Mouse (Mus musculus): Measurements from ENCODE around the gene Zfp91. TPM values are rescaled to one million over a fixed set of nuclear protein-coding genes. Genes with fewer than 3 reads are reported as not detected.
"Not testable (repeated sequence)": the region's sequence is repeated elsewhere in the genome, so short reads cannot be mapped to it uniquely, and the experiment has no call there.

Zfp91 gene
- polyA plus RNA-seq, 1 experiment, result 4.8 TPM

DNA sequence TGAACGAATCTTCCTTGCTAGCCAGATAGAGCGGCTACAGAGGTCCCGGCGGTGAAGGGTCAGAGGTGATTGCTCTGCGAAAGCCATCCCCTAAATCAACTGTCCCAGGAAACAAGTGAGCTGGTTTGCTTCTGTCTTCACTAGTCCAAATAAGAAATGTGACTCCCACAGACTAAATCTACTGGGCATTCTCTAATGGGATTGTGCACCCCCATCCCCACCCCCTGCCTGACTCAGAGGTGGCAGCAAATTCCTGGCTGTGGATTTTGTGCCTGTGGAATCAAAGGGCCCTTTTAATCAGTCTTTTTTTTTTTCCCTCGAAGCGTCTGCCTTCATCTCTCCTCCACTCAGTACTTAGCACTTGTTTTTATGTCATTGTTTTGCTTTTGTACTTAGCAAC is 30.6 kb downstream of the Zfp91 start, which contains the start of gene Cntf:
Gene Cntf (minus strand): TSS at position 325 of the 400 bp plus-strand sequence.
- TF ChIP-seq GATA1 (IDR thresholded peaks at IDR 0.05; ENCODE audit: low read length) (no peak), TAL1 (IDR thresholded peaks at IDR 0.05; ENCODE audit: low read length) (no peak)
- no peaks in the 10 kb centered on the region for H3K27me3 ChIP-seq (ENCODE audit: control insufficient read depth)
- H3K36me3 ChIP-seq (ENCODE audit: control insufficient read depth), result peaks cover 76% of the 10 kb centered on the region
- no peak within 1 kb of the TSS for H3K4me3 ChIP-seq (replicated peaks)
- H3K4me1 ChIP-seq (ENCODE audit: control insufficient read depth), result no peaks in the 10 kb centered on the region
- no peaks in the 10 kb centered on the region for H3K9me3 ChIP-seq (ENCODE audit: control insufficient read depth, low read length)

GRCm38 (mm10) chr19:12762212-12763130 is 33.5 kb downstream of the Zfp91 start:
- no peaks in the 10 kb centered on the region for H3K4me1 ChIP-seq (ENCODE audit: control insufficient read depth)
- H3K4me3 ChIP-seq (replicated peaks), result no peak overlapping the region
- TF ChIP-seq GATA1 (IDR thresholded peaks at IDR 0.05; ENCODE audit: low read length) (no peak), TAL1 (IDR thresholded peaks at IDR 0.05; ENCODE audit: low read length) (no peak)
- H3K36me3 ChIP-seq (ENCODE audit: control insufficient read depth), result peaks cover 49% of the 10 kb centered on the region
- no peaks in the 10 kb centered on the region for H3K27me3 ChIP-seq (ENCODE audit: control insufficient read depth)
- H3K9me3 ChIP-seq (ENCODE audit: control insufficient read depth, low read length), result no peaks in the 10 kb centered on the region

GRCm38 (mm10) chr19:12759656-12760055 is 36.3 kb downstream of the Zfp91 start:
- no peaks in the 10 kb centered on the region for H3K4me1 ChIP-seq (ENCODE audit: control insufficient read depth)
- H3K36me3 ChIP-seq (ENCODE audit: control insufficient read depth), result peaks cover 24% of the 10 kb centered on the region
- no peak for TF ChIP-seq GATA1 (IDR thresholded peaks at IDR 0.05; ENCODE audit: low read length)
- no peaks in the 10 kb centered on the region for H3K27me3 ChIP-seq (ENCODE audit: control insufficient read depth)
- no peak overlapping the region for H3K4me3 ChIP-seq (replicated peaks)
- H3K9me3 ChIP-seq (ENCODE audit: control insufficient read depth, low read length), result no peaks in the 10 kb centered on the region

DNA sequence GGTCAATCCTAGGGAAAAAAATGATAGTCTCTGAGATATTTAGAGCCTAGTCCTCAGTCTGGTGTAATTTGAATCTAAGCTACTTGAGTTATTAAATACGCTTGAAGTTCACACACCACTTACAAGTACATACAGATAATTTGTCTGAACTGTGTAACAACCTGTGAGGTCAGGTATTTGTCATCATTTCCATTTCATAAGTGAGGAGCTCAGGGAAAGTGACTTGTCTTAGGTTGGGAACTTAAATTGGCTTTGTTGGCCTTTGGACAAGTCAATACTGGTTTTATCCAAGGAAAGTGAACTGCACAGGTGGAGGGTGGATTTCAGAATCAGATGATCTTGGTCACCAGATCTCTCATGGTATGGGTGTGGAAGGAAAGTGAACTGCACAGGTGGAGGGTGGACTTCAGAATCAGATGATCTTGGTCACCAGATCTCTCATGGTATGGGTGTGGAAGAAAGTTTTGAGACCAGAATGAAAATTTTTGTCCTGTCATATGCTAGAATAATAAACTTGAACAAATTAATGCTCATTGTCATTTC is 36.9 kb downstream of the Zfp91 start:
- TF ChIP-seq TAL1 (IDR thresholded peaks at IDR 0.05; ENCODE audit: low read length), result no peak
- TF ChIP-seq GATA1 (IDR thresholded peaks at IDR 0.05; ENCODE audit: low read length), result no peak
- Histone ChIP-seq H3K27me3 (ENCODE audit: control insufficient read depth) (no peaks in the 10 kb centered on the region), H3K4me3 (replicated peaks) (no peak overlapping the region), H3K4me1 (ENCODE audit: control insufficient read depth) (no peaks in the 10 kb centered on the region), H3K9me3 (ENCODE audit: control insufficient read depth, low read length) (no peaks in the 10 kb centered on the region), H3K36me3 (ENCODE audit: control insufficient read depth) (peaks cover 18% of the 10 kb centered on the region)

DNA sequence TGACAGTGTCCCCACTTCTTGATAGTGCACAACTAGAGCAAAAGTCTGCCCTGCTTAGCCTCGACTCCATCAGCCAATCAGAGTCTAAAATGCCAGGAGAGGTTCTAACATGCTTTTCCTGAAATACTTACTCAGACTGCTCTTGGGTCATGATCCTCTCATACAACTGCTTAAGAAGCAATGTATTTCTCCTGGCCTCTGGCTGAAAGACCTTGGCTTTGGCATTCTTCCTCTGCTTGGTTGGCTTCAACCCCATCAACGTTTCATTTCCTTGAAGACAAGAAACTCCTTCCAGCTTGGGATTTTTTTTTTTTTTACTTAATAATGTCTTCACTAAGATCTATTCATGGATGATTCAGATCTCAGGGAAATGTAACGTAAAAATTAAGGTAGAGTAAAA is 39.6 kb downstream of the Zfp91 start:
- TF ChIP-seq TAL1 (IDR thresholded peaks at IDR 0.05; ENCODE audit: low read length), result no peak
- TF ChIP-seq GATA1 (IDR thresholded peaks at IDR 0.05; ENCODE audit: low read length), result no peak
- Histone ChIP-seq H3K4me1 (ENCODE audit: control insufficient read depth) (no peaks in the 10 kb centered on the region), H3K4me3 (replicated peaks) (no peak overlapping the region), H3K27me3 (ENCODE audit: control insufficient read depth) (no peaks in the 10 kb centered on the region), H3K36me3 (ENCODE audit: control insufficient read depth) (no peaks in the 10 kb centered on the region), H3K9me3 (ENCODE audit: control insufficient read depth, low read length) (no peaks in the 10 kb centered on the region)

DNA sequence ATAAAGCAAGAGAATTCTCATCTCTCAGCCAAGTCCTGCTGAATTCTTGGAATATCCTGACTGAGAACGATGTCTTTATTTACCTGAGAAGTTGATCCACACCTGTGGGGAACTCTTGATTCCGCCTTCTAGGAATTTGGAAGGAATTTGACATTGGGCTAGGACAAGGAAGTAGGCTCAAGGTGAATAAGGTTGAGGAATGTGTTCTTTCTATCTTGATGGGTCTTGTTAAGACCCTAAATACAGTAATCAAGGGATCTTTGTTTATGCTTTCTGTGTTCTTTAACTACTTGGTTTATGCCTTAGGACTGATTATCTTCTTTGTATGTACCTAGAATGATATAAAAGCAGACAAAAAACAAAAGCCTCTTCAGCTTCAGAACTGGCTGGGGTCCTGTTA is 64.0 kb downstream of the Zfp91 start:
- no peaks in the 10 kb centered on the region for H3K36me3 ChIP-seq (ENCODE audit: control insufficient read depth)
- TF ChIP-seq GATA1 (IDR thresholded peaks at IDR 0.05; ENCODE audit: low read length) (no peak), TAL1 (IDR thresholded peaks at IDR 0.05; ENCODE audit: low read length) (no peak)
- H3K4me3 ChIP-seq (replicated peaks), result no peak overlapping the region

GRCm38 (mm10) chr19:12731036-12731435 is 64.9 kb downstream of the Zfp91 start:
- Histone ChIP-seq H3K4me1 (ENCODE audit: control insufficient read depth) (no peaks in the 10 kb centered on the region), H3K9me3 (ENCODE audit: control insufficient read depth, low read length) (no peaks in the 10 kb centered on the region)

More for the DNA sequence above, 64.0 kb downstream of the Zfp91 start:
- H3K27me3 ChIP-seq (ENCODE audit: control insufficient read depth), result no peaks in the 10 kb centered on the region
- H3K4me1 ChIP-seq (ENCODE audit: control insufficient read depth), result no peaks in the 10 kb centered on the region
- H3K9me3 ChIP-seq (ENCODE audit: control insufficient read depth, low read length), result no peaks in the 10 kb centered on the region

DNA sequence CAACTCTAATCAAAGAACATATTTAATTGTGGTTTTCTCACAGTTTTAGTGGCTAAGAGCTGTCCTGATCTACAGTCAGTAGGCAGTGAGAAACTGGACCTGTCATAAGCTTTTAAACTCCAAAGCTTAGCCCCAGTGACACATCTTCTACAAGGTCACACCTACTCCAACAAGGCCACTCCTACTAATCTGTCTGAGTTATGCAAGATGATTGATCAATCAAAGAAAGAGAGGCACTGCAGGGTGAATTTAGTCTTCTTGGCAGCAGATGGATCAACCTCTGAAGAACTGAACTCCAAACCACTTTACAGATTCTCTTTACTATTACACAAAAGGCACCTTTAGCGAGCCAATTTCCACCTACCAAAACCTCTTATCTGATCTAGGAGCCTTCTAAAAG is 70.1 kb downstream of the Zfp91 start:
- H3K27me3 ChIP-seq (ENCODE audit: control insufficient read depth), result no peaks in the 10 kb centered on the region

More at GRCm38 (mm10) chr19:12731036-12731435, 64.9 kb downstream of the Zfp91 start:
- H3K4me3 ChIP-seq (replicated peaks), result no peak overlapping the region
- no peaks in the 10 kb centered on the region for H3K36me3 ChIP-seq (ENCODE audit: control insufficient read depth)
- no peak for TF ChIP-seq TAL1 (IDR thresholded peaks at IDR 0.05; ENCODE audit: low read length)
- H3K27me3 ChIP-seq (ENCODE audit: control insufficient read depth), result no peaks in the 10 kb centered on the region

GRCm38 (mm10) chr19:12722308-12722707 is 73.6 kb downstream of the Zfp91 start:
- TF ChIP-seq GATA1 (IDR thresholded peaks at IDR 0.05; ENCODE audit: low read length), result no peak
- no peak for TF ChIP-seq TAL1 (IDR thresholded peaks at IDR 0.05; ENCODE audit: low read length)

More for the DNA sequence above, 70.1 kb downstream of the Zfp91 start:
- no peak overlapping the region for H3K4me3 ChIP-seq (replicated peaks)
- TF ChIP-seq GATA1 (IDR thresholded peaks at IDR 0.05; ENCODE audit: low read length), result no peak
- no peak for TF ChIP-seq TAL1 (IDR thresholded peaks at IDR 0.05; ENCODE audit: low read length)
- H3K9me3 ChIP-seq (ENCODE audit: control insufficient read depth, low read length), result no peaks in the 10 kb centered on the region
- H3K36me3 ChIP-seq (ENCODE audit: control insufficient read depth), result no peaks in the 10 kb centered on the region
- no peaks in the 10 kb centered on the region for H3K4me1 ChIP-seq (ENCODE audit: control insufficient read depth)

DNA sequence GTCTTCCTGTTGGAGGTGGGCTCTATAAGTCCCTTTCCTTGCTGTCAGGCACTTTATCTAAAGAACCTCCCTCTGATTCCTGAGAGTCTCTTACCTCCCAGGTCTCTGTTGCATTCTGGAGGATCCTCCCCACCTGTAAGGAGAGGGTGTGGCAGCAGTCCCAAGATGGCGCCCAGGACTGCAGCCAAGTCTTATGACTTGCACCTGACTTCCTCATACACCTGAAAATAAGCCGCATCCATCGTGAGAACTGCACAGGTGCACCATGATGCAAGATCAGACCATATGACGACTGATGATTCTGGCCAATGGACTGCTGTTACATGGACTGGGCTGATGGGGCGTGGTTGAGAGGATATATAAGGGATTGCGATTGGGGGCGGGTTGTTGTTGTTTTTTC is 74.3 kb downstream of the Zfp91 start:
- not testable (repeated sequence) for H3K4me3 ChIP-seq (replicated peaks); H3K27me3 ChIP-seq (ENCODE audit: control insufficient read depth); H3K36me3 ChIP-seq (ENCODE audit: control insufficient read depth); H3K9me3 ChIP-seq (ENCODE audit: control insufficient read depth, low read length); H3K4me1 ChIP-seq (ENCODE audit: control insufficient read depth)

More at GRCm38 (mm10) chr19:12722308-12722707, 73.6 kb downstream of the Zfp91 start:
- Histone ChIP-seq H3K27me3 (ENCODE audit: control insufficient read depth) (no peaks in the 10 kb centered on the region), H3K4me3 (replicated peaks) (no peak overlapping the region), H3K4me1 (ENCODE audit: control insufficient read depth) (no peaks in the 10 kb centered on the region), H3K9me3 (ENCODE audit: control insufficient read depth, low read length) (no peaks in the 10 kb centered on the region), H3K36me3 (ENCODE audit: control insufficient read depth) (no peaks in the 10 kb centered on the region)

DNA sequence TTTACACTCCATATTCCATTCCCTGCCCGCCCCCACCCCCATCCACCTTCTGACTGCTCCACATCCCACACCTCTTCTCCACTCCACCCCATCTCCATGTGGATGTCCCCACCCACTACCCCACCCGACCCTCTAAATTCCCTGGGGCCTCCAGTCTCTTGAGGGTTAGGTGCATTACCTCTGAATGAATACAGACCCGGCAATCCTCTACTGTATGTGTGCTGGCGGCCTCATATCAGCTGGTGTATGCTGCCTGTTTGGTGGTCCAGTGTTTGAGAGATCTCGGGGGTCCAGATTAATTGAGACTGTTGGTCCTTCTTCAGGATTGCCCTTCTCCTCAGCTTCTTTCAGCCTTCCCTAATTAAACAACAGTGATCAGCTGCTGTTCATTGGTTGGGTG is 75.0 kb downstream of the Zfp91 start:
- H3K36me3 ChIP-seq (ENCODE audit: control insufficient read depth); H3K4me3 ChIP-seq (replicated peaks); H3K4me1 ChIP-seq (ENCODE audit: control insufficient read depth); H3K27me3 ChIP-seq (ENCODE audit: control insufficient read depth); H3K9me3 ChIP-seq (ENCODE audit: control insufficient read depth, low read length): not testable (repeated sequence)

Measured in erythroblast, embryonic 14.5 days (primary cell).